Mouse (Mus musculus): ENCODE data around the gene Tgfbr2.

DNA sequence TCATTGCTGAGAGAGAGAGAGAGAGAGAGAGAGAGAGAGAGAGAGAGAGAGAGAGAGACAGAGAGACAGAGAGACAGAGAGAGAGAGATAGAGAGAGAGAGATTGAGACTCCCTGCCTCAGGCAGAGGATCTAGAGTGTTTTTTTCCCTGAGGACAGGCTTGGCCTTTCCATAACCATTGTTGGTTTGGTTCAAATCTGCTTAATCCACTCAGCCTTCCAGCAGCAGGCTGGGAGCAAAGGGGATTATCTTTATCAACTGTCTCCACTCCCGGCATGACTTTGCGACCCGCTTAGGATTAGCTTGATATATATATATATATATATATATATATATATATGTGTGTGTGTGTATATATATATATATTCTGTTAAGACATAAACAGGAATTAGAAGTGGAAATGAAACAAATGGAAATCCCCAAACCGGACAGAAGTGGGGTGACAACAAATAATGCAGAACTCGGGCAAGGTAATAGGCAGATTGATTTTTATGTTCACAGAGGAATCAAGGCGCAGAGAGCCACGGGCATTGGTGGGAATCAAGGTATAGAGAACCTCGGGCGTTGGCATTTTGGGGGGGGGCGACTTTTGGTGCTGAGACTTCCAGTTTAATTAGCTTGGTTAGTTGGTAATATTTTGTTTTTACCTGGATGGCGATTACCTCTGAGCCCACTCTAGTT, 22.5 kb upstream of the Tgfbr2 start:
- no peak for TF ChIP-seq CTCF (IDR thresholded peaks at IDR 0.05; ENCODE audit: extremely low read depth, insufficient read length, insufficient replicate concordance, low read depth, low read length)
- TF ChIP-seq POLR2A (IDR thresholded peaks at IDR 0.05; ENCODE audit: low read depth, low read length), result no peak

All from small intestine, adult 2 months (tissue).